Mouse (Mus musculus) embryonic facial prominence, embryonic 14.5 days (tissue): ENCODE data around the gene Trex1. TPM values are rescaled to one million over a fixed set of nuclear protein-coding genes. Genes with fewer than 3 reads are reported as not detected.

Source experiments
- ATAC-seq: fragments of 200-750 bp; cut with Nextera tagmentation; 2 replicates; pipeline ENCODE4 v1.8.0; 2017; ENCODE audit warnings: low read depth, moderate number of reproducible peaks, moderate TSS enrichment
- DNase-seq: peaks from one replicate; pipeline ENCODE4 v3.0.0-alpha.2; 2015; ENCODE audit warnings: low spot score
- H3K27ac ChIP-seq: fragments of 300-500 bp; sonication (generic); replicated peaks from 2 replicates; pipeline ENCODE4 v1.5.1; 2014; ENCODE audit warnings: low read depth, mild to moderate bottlenecking, low read length, moderate library complexity
- H3K27me3 ChIP-seq: fragments of 300-500 bp; sonication (generic); replicated peaks from 2 replicates; pipeline ENCODE4 v1.6.1; 2014; ENCODE audit warnings: low read length; ENCODE audit not compliant: control insufficient read depth, insufficient read depth
- H3K36me3 ChIP-seq: fragments of 300-500 bp; sonication (generic); 2 replicates; pipeline ENCODE4 v1.6.1; 2014; ENCODE audit warnings: low read length, mixed read lengths; ENCODE audit not compliant: control insufficient read depth, insufficient read depth
- H3K4me1 ChIP-seq: fragments of 300-500 bp; sonication (generic); 2 replicates; pipeline ENCODE4 v1.6.1; 2014; ENCODE audit warnings: antibody characterized with exemption, low read length; ENCODE audit not compliant: control insufficient read depth, insufficient read depth
- H3K4me2 ChIP-seq: fragments of 300-500 bp; sonication (generic); 2 replicates; pipeline ENCODE4 v1.6.1; 2014; ENCODE audit warnings: low read depth, mild to moderate bottlenecking, low read length, moderate library complexity, mixed read lengths
- H3K4me3 ChIP-seq: fragments of 300-500 bp; sonication (generic); 2 replicates; pipeline ENCODE4 v1.5.1; 2014; ENCODE audit warnings: low read depth, mild to moderate bottlenecking, low read length
- H3K9ac ChIP-seq: fragments of 300-500 bp; sonication (generic); 2 replicates; pipeline ENCODE4 v1.6.1; 2014; ENCODE audit warnings: low read depth, mild to moderate bottlenecking, low read length, moderate library complexity, mixed read lengths
- H3K9me3 ChIP-seq: fragments of 300-500 bp; sonication (generic); 2 replicates; pipeline ENCODE4 v1.6.1; 2016; ENCODE audit warnings: low read length; ENCODE audit not compliant: control insufficient read depth
- WGBS: fragments of 180-500 bp; shearing (Covaris S2); extraction: QIAGEN DNeasy Blood & Tissue Kit; methylation state at CpG from one replicate; pipeline ENCODE4 v1.1.7; 2014; 5-methylcytosine and 5-hydroxymethylcytosine counted together
- polyA plus RNA-seq: library from polyadenylated mRNA; unstranded; fragments of >200 nt; fragmentation: Nextera tagmentation; extraction: Ambion mirVana; gene quantifications from 2 replicates; pipeline ENCODE4 v1.2.1, GENCODE M21; 2014

Gene Trex1
- polyA plus RNA-seq, 1 experiment from 2014 or later = 15.5 TPM

- 0% methylated on average over 13 of the region's 21 CpGs for WGBS
- peak overlapping the region; percentile 100 for H3K27ac ChIP-seq
- peak overlapping the region; percentile 85 for H3K4me2 ChIP-seq
- no peaks in the 10 kb centered on the region for H3K9me3 ChIP-seq
- peak overlapping the region; percentile 77 for H3K4me3 ChIP-seq
- peaks cover 21% of the 10 kb centered on the region for H3K36me3 ChIP-seq
- H3K4me1 ChIP-seq = peaks cover 41% of the 10 kb centered on the region
- ATAC-seq (peak; percentile 16), DNase-seq (peak; percentile 78)
- no peaks in the 10 kb centered on the region for H3K27me3 ChIP-seq
- H3K9ac ChIP-seq = peak overlapping the region; percentile 97
These were observed 35.1 kb upstream of the Trex1 start for GRCm38 (mm10) chr9:109094553-109095136.

DNA sequence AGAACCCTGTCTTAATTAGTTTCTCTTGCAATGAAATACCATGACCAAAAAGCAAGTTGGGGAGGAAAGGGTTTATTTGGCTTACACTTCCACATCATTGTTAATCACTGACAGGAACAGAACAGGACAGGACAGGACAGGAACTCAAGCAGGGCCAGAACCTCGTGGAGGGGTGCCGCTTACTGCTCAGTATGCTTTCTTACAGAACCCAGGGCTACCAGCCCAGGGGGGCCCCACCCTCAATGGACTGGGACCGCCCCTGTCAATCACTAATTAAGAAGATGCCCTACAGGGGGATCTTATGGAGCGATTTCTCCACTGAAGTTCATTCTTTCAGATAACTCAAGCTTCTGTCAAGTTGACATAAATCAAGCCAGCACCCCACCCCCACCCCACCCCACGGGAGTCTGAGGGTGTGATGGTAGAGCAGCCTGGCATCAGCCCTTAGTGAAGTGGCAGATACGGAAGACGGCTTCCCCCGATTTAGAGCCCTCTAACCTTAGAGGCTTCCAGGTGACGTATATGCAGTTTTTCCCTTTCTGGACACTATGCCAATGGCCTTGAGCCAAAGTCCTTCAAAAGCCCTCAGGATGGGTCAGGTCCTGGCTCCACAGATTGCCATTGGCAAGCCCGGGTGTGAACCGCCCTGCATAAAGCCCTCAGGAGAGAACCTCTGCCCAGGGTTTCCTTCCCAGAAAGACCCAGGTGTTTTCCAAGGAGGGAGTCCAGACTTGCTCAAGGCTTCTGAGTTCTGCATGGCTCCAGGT, 34.4 kb upstream of the Trex1 start:
- DNase-seq (peak; percentile 59), ATAC-seq (no peak)
- H3K36me3 ChIP-seq = peaks cover 21% of the 10 kb centered on the region
- peaks cover 38% of the 10 kb centered on the region for H3K4me1 ChIP-seq
- no peaks in the 10 kb centered on the region for H3K9me3 ChIP-seq
- H3K4me3 ChIP-seq = peak overlapping the region; percentile 77
- 0 out of 2 replicates have a peak overlapping the region, but pooled peaks have one; percentile 4 for H3K9ac ChIP-seq
- H3K4me2 ChIP-seq = peak overlapping the region; percentile 85
- WGBS = 18% methylated on average over 11 of the region's 11 CpGs
- H3K27me3 ChIP-seq = no peaks in the 10 kb centered on the region
- H3K27ac ChIP-seq = peak overlapping the region; percentile 100

DNA sequence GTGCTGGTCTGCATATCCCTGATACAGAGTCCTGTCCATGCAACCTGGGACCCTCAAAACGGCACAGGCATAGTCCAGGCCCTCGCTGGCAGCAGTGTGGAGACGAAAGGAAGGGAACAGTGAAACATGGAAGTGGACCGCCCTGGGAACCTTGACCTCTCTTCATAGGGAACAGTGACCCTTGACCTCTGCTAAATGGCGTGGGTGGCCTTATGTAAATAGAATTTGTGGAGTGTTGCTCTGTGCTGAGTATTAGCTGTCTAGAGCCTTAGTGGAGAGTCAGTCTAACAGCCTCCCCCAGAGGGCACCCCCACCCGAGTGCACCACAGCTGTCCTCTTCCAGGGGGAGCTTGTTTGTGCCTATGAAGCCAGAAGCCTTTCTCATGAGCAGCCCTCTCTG, 33.3 kb upstream of the Trex1 start:
- no peaks in the 10 kb centered on the region for H3K27me3 ChIP-seq
- no peak overlapping the region for H3K9ac ChIP-seq
- H3K4me2 ChIP-seq = no peak overlapping the region
- H3K4me1 ChIP-seq = peaks cover 26% of the 10 kb centered on the region
- WGBS = 39% methylated on average over 6 of the region's 6 CpGs
- no peak for ATAC-seq
- no peak overlapping the region for H3K27ac ChIP-seq
- H3K4me3 ChIP-seq = no peak overlapping the region
- peaks cover 21% of the 10 kb centered on the region for H3K36me3 ChIP-seq
- DNase-seq = no peak
- H3K9me3 ChIP-seq = no peaks in the 10 kb centered on the region

DNA sequence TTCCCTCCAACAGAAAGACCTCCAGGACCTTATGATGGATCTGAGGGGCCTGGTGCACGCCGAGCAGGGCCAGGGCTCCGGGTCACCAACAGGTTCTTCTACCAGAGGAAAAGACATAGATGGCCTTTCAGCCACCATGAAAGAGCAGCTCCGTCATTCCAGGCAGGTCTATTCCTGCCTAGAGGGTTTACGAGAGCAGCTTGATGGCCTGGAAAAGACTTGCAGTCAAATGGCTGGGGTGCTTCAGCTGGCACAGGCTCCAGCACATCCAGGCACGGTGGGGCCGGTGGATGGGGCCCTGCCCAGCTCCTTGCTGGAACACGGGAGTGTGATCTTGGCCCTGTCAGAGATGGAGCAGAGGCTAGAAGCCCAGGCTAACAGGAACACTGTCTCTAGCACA, 32.3 kb upstream of the Trex1 start:
- H3K27ac ChIP-seq = no peak overlapping the region
- ATAC-seq (no peak), DNase-seq (no peak)
- no peak overlapping the region for H3K9ac ChIP-seq
- no peak overlapping the region for H3K4me3 ChIP-seq
- peaks cover 21% of the 10 kb centered on the region for H3K36me3 ChIP-seq
- 75% methylated on average over 8 of the region's 8 CpGs for WGBS
- no peak overlapping the region for H3K4me2 ChIP-seq
- H3K4me1 ChIP-seq = peaks cover 16% of the 10 kb centered on the region
- no peaks in the 10 kb centered on the region for H3K9me3 ChIP-seq
- H3K27me3 ChIP-seq = no peaks in the 10 kb centered on the region

GRCm38 (mm10) chr9:109090446-109090845, 30.9 kb upstream of the Trex1 start:
- Histone ChIP-seq H3K4me3 (no peak overlapping the region), H3K9me3 (no peaks in the 10 kb centered on the region), H3K36me3 (peaks cover 21% of the 10 kb centered on the region), H3K4me1 (peaks cover 10% of the 10 kb centered on the region), H3K27me3 (no peaks in the 10 kb centered on the region), H3K4me2 (no peak overlapping the region), H3K27ac (no peak overlapping the region), H3K9ac (no peak overlapping the region)
- WGBS = 72% methylated on average over 15 of the region's 15 CpGs
- ATAC-seq (no peak), DNase-seq (peak; percentile 87)

- Histone ChIP-seq H3K36me3 (peaks cover 21% of the 10 kb centered on the region), H3K4me2 (no peak overlapping the region), H3K27ac (no peak overlapping the region), H3K9ac (0 out of 2 replicates have a peak overlapping the region, but pooled peaks have one; percentile 25), H3K4me1 (peaks cover 3% of the 10 kb centered on the region; the same call in 1 of the 2 replicates), H3K27me3 (no peaks in the 10 kb centered on the region), H3K9me3 (no peaks in the 10 kb centered on the region), H3K4me3 (no peak overlapping the region)
- 11% methylated on average over 5 of the region's 5 CpGs for WGBS
- ATAC-seq (no peak), DNase-seq (peak; percentile 81)
These were observed 28.5 kb upstream of the Trex1 start for GRCm38 (mm10) chr9:109087987-109088386.

DNA sequence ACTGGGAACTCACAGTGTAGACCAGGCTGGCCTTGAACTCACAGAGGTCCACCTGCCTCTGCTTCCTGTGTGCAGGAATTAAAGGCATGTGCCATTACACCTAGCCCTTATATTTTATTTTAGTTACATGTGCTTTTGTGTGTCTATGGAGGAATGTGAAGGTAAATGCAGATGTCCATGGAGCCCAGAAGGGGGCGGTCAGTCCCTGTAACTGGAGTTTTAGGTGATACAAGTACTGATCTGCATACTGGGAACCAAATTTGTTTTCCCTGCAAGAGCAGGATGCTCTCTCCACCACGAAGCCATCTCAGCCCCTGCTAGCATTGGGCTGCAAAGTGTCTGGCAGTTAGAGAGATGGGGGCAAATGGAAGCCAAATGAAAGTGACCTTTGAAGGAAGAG, 25.4 kb upstream of the Trex1 start:
- WGBS = 12% methylated on average over 2 of the region's 2 CpGs
- Histone ChIP-seq H3K9ac (no peak overlapping the region), H3K36me3 (peaks cover 17% of the 10 kb centered on the region), H3K27ac (no peak overlapping the region), H3K4me3 (no peak overlapping the region), H3K9me3 (no peaks in the 10 kb centered on the region), H3K4me2 (no peak overlapping the region), H3K4me1 (peaks cover 14% of the 10 kb centered on the region), H3K27me3 (no peaks in the 10 kb centered on the region)
- DNase-seq (peak; percentile 64), ATAC-seq (no peak)

- peaks cover 28% of the 10 kb centered on the region for H3K36me3 ChIP-seq
- H3K27me3 ChIP-seq = no peaks in the 10 kb centered on the region
- DNase-seq = peak; percentile 96
- peak within 1 kb of the TSS; percentile 84 for H3K9ac ChIP-seq
- no peaks in the 10 kb centered on the region for H3K9me3 ChIP-seq
- WGBS = under 1% methylated on average over 37 of the region's 37 CpGs
- peak; percentile 98 for ATAC-seq
- peaks cover 14% of the 10 kb centered on the region for H3K4me1 ChIP-seq
- H3K4me2 ChIP-seq = peak within 1 kb of the TSS; percentile 88
- H3K27ac ChIP-seq = peak within 1 kb of the TSS; percentile 65
- peak within 1 kb of the TSS; percentile 81 for H3K4me3 ChIP-seq
These were observed 22.7 kb upstream of the Trex1 start, which contains the start of the genes Ccdc51 and Tma7 for GRCm38 (mm10) chr9:109082124-109082800. TSS of gene Ccdc51 (plus strand) at chr9:109082493. TSS of gene Tma7 (minus strand) at chr9:109082587.
